Mouse (Mus musculus) heart, adult 2 months (tissue): Measurements from ENCODE around the gene Proser3. TPM values are rescaled to one million over a fixed set of nuclear protein-coding genes. Genes with fewer than 3 reads are reported as not detected.

Source experiments
- DNase-seq, 2 experiments: peaks; one replicate each; pipeline ENCODE4 v3.0.0; 2021
- H3K27ac ChIP-seq: fragments of 200-600 bp; 2 replicates; pipeline ENCODE4 v1.8.1; 2022
- H3K27me3 ChIP-seq: fragments of 200-500 bp; 2 replicates; pipeline ENCODE4 v1.6.1; 2012; ENCODE audit warnings: mild to moderate bottlenecking, low read length, inconsistent platforms, mixed read lengths; ENCODE audit not compliant: control insufficient read depth, insufficient read depth
- H3K36me3 ChIP-seq: fragments of 200-500 bp; 2 replicates; pipeline ENCODE4 v1.6.1; 2012; ENCODE audit warnings: low read length, inconsistent platforms; ENCODE audit not compliant: control insufficient read depth, insufficient read depth
- H3K4me1 ChIP-seq: fragments of 200-500 bp; 2 replicates; pipeline ENCODE4 v1.6.1; 2011; ENCODE audit warnings: low read length; ENCODE audit not compliant: control insufficient read depth, insufficient read depth
- H3K4me3 ChIP-seq: fragments of 200-600 bp; 2 replicates; pipeline ENCODE4 v1.8.1; 2022
- H3K79me2 ChIP-seq: fragments of 200-500 bp; replicated peaks from 2 replicates; pipeline ENCODE4 v1.6.1; 2012; ENCODE audit warnings: mild to moderate bottlenecking, inconsistent platforms, low read length, moderate library complexity, mixed read lengths; ENCODE audit not compliant: control insufficient read depth, insufficient read depth
- H3K9ac ChIP-seq: fragments of 200-500 bp; 2 replicates; pipeline ENCODE4 v1.6.1; 2012; ENCODE audit warnings: low read depth, mild to moderate bottlenecking, control low read depth, inconsistent platforms, low read length, mixed read lengths
- CTCF ChIP-seq: fragments of 200-600 bp; IDR thresholded peaks from 2 replicates; pipeline ENCODE4 v1.8.1; 2022; ENCODE audit warnings: antibody characterized with exemption, mild to moderate bottlenecking, moderate library complexity
- EP300 ChIP-seq: fragments of 200-500 bp; IDR thresholded peaks from 2 replicates; pipeline ENCODE4 v1.6.1; 2011; ENCODE audit warnings: low read depth, low read length, control low read depth; ENCODE audit not compliant: insufficient read depth
- POLR2A ChIP-seq: fragments of 200-500 bp; IDR thresholded peaks from 2 replicates; pipeline ENCODE4 v1.6.1; 2011; ENCODE audit warnings: mild to moderate bottlenecking, low read depth, low read length, control low read depth; ENCODE audit not compliant: insufficient read depth
- WGBS: fragments of 180-500 bp; shearing (Covaris S2); methylation state at CpG from one replicate; pipeline ENCODE4 v1.1.7; 2018; 5-methylcytosine and 5-hydroxymethylcytosine counted together
- intact Hi-C: fragments of 180-260 bp; cut with DNase I; formaldehyde crosslinking; loops from one replicate; pipeline ENCODE4 v1.15.1; 2025
- polyA plus RNA-seq: library from polyadenylated mRNA; depleted of rRNA; stranded (reverse); fragments of >200 nt; gene quantifications from 2 replicates; pipeline ENCODE4 v1.2.3, GENCODE M21; 2012
- total RNA-seq, 2 experiments: library from RNA; stranded (reverse); gene quantifications; 2 replicates each; pipeline ENCODE4 v1.2.3; 2021

The Proser3 gene
- total and polyA plus RNA-seq, 3 experiments, result 2.5 to 6.3 (median 5.8) TPM

GRCm38 (mm10) chr7:30531291-30531815 is 20.7 kb downstream of the Proser3 start:
- intact Hi-C loops, result loop anchor here (5.0 kb wide), 1 partner anchor 159 kb away; no protein-coding TSS in a partner anchor
- no peak for DNase-seq

GRCm38 (mm10) chr7:30526981-30527380 is 25.1 kb downstream of the Proser3 start:
- Histone ChIP-seq H3K4me1 (no peaks in the 10 kb centered on the region), H3K27me3 (no peaks in the 10 kb centered on the region), H3K4me3 (no peak overlapping the region), H3K9ac (no peak overlapping the region), H3K27ac (no peak overlapping the region), H3K36me3 (no peaks in the 10 kb centered on the region), H3K79me2 (no peaks in the 10 kb centered on the region)
- 94% methylated on average over 14 of the region's 14 CpGs for WGBS
- intact Hi-C loops, result no loop called here
- no peak for TF ChIP-seq EP300
- no peak for TF ChIP-seq POLR2A
- no peak for TF ChIP-seq CTCF
- DNase-seq, result no peak

More at GRCm38 (mm10) chr7:30531291-30531815, 20.7 kb downstream of the Proser3 start:
- WGBS, result 88% methylated on average over 9 of the region's 9 CpGs
- Histone ChIP-seq H3K27ac (no peak overlapping the region), H3K9ac (no peak overlapping the region), H3K4me3 (no peak overlapping the region), H3K4me1 (peaks cover 3% of the 10 kb centered on the region; the same call in 1 of the 2 replicates), H3K27me3 (no peaks in the 10 kb centered on the region), H3K36me3 (no peaks in the 10 kb centered on the region), H3K79me2 (no peaks in the 10 kb centered on the region)
- TF ChIP-seq EP300, result no peak
- no peak for TF ChIP-seq POLR2A
- TF ChIP-seq CTCF, result no peak

GRCm38 (mm10) chr7:30526399-30526798 is 25.7 kb downstream of the Proser3 start:
- no peak overlapping the region for H3K9ac ChIP-seq
- 65% methylated on average over 17 of the region's 17 CpGs for WGBS
- H3K27ac ChIP-seq, result no peak overlapping the region
- H3K79me2 ChIP-seq, result no peaks in the 10 kb centered on the region
- no peaks in the 10 kb centered on the region for H3K36me3 ChIP-seq
- no peak for DNase-seq
- H3K27me3 ChIP-seq, result no peaks in the 10 kb centered on the region
- H3K4me1 ChIP-seq, result no peaks in the 10 kb centered on the region
- intact Hi-C loops, result no loop called here
- TF ChIP-seq POLR2A (no peak), EP300 (no peak), CTCF (no peak)
- H3K4me3 ChIP-seq, result no peak overlapping the region

- no peak for DNase-seq
- Histone ChIP-seq H3K79me2 (no peaks in the 10 kb centered on the region), H3K9ac (no peak overlapping the region), H3K27me3 (no peaks in the 10 kb centered on the region), H3K4me3 (no peak overlapping the region), H3K36me3 (no peaks in the 10 kb centered on the region), H3K27ac (no peak overlapping the region), H3K4me1 (no peaks in the 10 kb centered on the region)
- intact Hi-C loops, result no loop called here
- TF ChIP-seq CTCF (no peak), POLR2A (no peak), EP300 (no peak)
- 60% methylated on average over 10 of the region's 10 CpGs for WGBS
Measured at GRCm38 (mm10) chr7:30525954-30526353, 26.1 kb downstream of the Proser3 start.

GRCm38 (mm10) chr7:30524487-30524886 is 27.6 kb downstream of the Proser3 start:
- Histone ChIP-seq H3K79me2 (no peaks in the 10 kb centered on the region), H3K9ac (no peak overlapping the region), H3K4me1 (no peaks in the 10 kb centered on the region), H3K27ac (no peak overlapping the region), H3K27me3 (no peaks in the 10 kb centered on the region), H3K4me3 (no peak overlapping the region), H3K36me3 (no peaks in the 10 kb centered on the region)
- DNase-seq, result no peak
- intact Hi-C loops, result no loop called here
- WGBS, result 73% methylated on average over 6 of the region's 6 CpGs
- TF ChIP-seq CTCF (no peak), EP300 (no peak), POLR2A (no peak)

GRCm38 (mm10) chr7:30522871-30523270 is 29.2 kb downstream of the Proser3 start:
- intact Hi-C loops, result no loop called here
- DNase-seq, result no peak
- Histone ChIP-seq H3K27ac (no peak overlapping the region), H3K79me2 (no peaks in the 10 kb centered on the region), H3K4me3 (no peak overlapping the region), H3K27me3 (no peaks in the 10 kb centered on the region), H3K36me3 (no peaks in the 10 kb centered on the region), H3K9ac (no peak overlapping the region), H3K4me1 (no peaks in the 10 kb centered on the region)
- TF ChIP-seq POLR2A (no peak), EP300 (no peak), CTCF (no peak)
- 93% methylated on average over 10 of the region's 10 CpGs for WGBS
